Mouse (Mus musculus) spleen, adult 12 weeks (tissue): ENCODE measurements around the gene Grm8.
"Not testable (repeated sequence)": the region's sequence is repeated elsewhere in the genome, so short reads cannot be mapped to it uniquely, and the experiment has no call there.

ENCODE experiments used
- DNase-seq: peaks from one replicate; pipeline ENCODE4 v3.0.0; 2022; ENCODE audit warnings: low spot score

The Grm8 gene

DNA sequence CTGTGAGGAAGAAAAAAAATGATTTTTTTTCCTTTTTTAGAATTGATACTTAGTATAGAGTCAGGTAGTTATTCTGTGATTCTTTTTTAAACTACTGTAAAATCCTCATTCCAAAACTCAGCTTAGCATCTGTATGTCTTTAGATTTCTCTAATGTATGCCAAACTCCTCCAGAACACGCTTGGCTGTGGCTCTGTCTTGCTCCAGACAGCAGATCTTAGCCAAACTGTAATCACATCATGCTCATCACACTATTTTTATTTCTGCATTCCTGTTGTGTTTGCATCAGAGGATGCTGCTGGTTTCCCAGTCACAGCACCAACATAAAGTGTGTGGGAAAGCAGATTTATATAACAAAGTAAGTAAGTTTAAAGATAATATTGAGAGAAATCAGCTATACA lies 249.2 kb downstream of the Grm8 start:
- no peak for DNase-seq

DNA sequence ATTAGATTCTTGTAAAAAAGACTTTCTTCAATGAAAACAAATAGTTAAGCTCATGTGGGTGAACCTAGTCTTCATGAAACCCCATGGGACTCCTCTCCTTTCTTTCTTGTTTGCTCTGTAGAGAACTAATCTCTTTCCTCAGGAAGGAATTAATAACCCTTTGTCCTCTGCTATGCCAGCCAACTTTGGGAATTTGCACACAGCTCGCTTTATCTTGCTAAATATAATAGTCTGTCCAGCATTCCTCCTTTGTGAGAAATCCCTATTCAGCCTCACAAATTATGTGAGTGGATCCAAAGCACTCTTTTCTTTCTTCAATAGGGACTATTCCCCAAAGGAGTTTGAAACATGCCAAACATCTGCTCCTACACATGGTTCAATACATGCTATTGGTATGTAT lies 285.3 kb downstream of the Grm8 start:
- no peak for DNase-seq

DNA sequence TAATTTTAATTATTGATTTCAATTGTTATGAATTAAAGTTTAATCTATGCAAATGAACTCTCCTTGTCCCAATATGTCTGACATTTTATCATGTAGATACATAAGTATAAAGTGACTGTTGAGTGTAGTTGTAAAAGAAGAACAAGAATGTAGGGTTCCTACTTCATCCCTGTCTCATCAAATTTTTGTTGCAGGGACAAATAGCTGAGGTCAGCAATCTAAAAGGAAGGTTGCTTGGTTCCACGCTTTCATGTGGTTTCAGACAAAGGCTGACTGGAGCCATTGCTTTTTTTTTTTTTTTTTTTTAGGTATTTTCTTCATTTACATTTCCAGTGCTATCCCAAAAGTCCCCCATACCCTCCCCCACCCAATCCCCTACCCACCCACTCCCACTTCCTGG lies 298.8 kb downstream of the Grm8 start:
- no peak for DNase-seq

DNA sequence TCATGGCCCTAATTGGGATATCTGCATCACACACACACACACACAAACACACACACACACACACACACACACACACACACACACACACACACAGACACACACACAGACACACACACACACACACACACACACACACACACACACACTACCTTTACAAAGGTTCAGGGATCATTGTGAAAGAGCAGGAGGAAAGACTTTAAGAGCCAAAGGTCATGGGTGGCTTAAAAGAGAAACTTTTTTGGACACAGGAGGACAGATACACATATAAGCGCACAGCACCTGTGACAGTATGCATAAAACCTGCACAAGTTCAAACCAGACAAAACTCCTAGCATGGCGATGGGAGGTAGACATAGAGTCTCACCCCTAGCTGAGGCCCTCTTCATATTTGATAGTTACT lies 315.2 kb downstream of the Grm8 start:
- not testable (repeated sequence) for DNase-seq

DNA sequence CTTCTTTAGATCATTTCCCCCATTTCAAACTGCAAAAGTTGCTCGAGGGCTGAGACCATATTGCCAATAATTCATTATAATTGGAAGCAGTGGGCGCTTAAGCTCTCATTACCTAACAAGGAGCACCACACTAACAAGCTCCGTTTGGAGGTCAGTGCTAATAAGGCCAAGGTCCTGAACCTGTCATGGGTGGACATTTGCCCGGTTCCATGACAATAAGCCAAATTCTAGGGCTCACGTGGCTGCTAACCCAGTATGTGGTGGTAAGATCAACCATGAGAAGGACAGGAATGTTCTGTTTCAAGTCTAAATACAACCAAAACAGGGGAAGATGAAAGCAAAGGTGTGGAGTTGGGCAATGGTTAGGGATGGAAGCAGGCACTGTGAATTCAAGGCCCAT lies 322.2 kb downstream of the Grm8 start:
- no peak for DNase-seq

DNA sequence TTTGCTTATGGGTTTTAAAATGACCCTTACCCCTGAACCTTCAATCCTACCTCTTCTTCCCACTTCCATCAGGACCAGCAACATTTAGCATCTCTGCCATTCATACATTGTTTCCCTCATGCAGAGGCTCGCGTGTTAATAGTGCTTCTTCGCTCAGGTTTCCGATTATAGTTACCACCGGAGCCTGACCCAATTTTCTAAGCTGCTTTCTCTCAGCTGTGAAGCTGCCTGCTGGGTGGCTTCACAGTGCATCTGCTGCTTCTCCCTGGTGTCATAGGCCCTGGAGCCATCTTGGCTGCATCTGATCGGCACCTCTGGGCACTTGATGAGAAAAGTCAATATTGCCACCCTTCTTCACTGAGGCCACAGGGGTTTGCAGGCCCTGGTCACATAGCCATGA lies 325.0 kb downstream of the Grm8 start:
- no peak for DNase-seq

DNA sequence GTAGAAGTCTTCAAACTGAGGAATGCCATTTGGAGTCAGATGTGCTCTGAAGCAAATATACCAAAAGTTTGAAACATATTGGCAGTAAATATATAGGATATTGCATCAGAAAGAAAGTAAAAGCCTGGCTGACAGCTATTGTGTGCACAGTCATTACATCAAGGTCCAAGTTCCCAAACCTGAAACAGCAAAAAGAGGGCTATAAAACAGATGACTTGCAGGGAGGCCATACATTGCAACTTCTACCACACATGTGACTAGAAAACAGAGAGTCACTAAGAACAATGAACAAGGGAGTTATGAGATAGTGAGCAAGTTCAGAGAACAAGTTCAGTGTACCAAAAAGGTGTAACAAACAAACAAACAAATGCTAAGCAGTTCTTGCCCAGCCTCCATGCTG lies 328.2 kb downstream of the Grm8 start:
- no peak for DNase-seq

DNA sequence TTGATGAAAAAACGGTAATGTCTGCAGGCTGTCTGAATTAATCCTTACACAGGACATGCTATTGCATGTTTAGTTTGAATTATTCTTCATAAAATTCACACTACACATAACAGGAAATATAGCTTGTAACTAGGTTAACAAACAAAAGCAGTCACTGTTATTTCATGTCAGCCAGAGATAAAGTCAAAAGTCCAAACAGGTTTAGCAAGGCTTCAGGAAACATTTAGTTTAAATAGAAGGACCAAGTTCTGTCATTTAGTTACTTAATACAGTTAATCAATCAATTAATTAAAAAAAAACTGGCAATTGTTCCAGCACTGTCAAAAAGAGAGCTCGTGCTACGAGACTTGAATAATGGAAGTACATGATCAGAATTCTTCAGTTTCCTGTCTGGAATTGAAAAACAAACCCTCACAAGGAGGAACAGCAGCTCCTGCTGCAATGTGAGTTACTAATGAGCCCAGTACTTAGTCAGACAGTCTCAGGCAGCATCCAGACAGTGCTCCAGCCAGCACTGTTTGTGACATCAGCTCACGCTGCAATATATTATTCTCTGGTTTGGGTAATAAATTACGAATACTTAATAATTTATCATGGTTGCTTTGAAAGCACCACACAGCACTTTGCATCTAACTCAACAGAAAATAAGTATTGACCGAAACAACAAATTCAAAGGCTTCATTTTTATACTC lies 334.0 kb downstream of the Grm8 start:
- no peak for DNase-seq

DNA sequence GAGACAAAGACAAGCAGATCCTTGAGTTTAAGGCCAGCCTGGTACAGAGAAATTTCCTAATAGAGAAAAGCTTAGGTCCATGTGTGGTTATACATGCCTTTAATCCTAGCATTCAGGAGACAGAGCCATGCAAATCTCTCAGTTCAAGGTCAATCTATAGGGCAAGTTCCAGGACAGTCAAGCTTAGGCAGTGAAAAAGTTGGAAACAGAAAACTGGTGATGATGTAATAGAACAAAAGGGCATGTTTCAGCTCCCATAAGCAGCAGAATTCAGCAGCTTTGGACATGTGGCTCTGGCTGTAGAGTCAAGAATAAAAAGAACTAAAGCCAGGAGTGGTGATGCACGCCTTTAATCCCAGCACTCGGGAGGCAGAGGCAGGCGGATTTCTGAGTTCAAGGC lies 336.2 kb downstream of the Grm8 start:
- DNase-seq: no peak

DNA sequence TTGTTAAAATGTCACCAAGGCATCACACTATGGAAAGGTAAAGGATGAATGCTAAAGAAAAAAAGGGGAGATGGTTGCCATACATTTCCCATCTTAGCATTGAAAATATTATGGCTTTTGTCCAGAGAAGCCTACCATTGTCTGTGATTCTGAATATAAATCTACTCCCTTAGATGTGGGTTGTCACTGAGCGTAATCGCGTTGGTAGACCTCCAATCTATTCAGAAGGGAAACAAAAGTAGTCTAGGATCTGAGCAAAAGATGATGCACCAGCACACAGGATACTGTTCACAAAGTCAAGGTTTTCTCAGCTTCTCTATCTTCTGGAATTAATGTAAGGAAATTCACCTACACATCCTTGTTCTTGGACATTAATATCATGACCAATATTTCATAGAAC lies 345.4 kb downstream of the Grm8 start:
- no peak for DNase-seq

DNA sequence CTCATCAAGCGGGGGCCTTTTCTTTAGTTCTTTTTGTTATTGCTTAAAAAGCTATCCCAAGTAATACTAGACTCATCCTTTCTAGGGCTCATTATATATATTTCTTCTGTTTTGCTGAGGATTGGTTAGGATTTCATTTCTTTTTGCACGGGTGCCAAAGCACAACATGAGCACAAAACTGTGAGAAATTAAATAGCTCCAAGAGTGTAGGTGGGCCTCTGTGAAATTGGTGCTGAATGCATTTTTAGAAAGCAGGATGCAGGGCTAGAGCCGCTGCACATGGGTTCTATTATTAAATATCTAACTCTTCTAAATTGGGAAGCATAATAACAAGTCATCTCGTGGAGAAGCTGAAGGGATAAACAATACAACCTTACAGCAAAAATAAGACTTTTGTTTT lies 345.8 kb downstream of the Grm8 start:
- DNase-seq: no peak

DNA sequence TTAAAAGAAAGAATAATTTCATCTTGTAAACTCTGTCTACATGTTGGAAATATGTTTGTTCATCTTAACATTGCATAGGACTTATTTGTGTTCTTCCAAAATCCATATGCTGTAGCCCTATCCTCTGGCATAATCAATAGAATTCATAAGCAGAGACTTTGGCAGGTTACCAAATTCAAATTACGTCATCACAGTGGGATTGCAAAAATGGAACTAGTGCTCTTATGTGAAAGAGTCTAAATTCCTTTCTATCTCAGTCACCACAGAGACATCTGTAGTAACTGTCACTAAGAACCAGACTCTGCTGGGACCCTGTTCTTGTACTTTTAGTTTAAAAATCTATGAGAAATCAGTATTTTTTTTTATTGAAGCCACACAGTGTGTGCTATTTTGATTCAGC lies 352.7 kb downstream of the Grm8 start:
- DNase-seq: no peak

DNA sequence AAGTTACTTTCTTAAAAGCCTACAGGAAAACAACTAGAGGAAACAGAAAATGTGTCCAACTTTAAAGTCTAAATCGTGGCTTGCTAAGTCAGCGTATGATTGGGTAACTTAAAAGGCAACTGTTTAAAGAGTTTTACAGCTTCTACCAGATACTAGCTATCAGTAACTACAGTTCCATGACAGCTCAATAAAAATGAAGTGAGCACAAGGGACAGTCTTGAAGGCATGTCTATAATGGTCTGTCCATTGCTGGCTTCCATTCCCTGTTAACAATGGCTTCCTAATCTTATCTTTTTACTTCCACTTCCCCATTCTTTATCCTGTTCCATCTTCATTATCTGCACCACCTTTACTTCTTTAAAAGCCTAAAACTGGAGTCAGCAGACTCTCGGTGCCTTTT lies 353.6 kb downstream of the Grm8 start:
- no peak for DNase-seq

DNA sequence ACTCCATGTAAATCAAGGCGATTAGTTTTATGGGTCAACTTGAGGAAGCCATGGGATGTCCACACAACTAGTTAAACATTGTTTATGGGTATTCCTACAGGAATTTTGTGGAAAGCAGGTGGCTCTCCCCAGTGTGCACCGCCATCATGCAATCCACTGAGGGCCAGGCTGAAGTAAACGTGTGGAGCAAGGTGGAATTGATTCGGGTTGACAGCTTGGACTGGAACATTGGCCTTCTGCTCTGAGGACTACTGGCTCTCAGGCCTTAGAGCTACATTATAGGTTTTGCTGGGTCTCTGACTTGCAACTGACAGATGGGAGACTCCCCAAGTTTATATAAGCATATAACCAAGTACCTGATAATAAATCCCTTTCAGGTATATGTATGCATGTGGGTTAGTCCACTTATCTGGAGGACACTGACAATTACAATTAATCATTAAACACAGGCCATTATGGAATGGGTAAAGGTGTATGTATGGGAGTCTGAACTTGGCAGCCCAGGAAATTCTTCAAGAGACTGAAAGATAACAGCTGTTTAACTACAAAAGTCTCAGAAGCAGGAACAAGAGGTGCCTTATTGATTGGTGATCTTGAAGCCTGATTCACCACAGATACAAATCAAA lies 359.2 kb downstream of the Grm8 start:
- DNase-seq: no peak

DNA sequence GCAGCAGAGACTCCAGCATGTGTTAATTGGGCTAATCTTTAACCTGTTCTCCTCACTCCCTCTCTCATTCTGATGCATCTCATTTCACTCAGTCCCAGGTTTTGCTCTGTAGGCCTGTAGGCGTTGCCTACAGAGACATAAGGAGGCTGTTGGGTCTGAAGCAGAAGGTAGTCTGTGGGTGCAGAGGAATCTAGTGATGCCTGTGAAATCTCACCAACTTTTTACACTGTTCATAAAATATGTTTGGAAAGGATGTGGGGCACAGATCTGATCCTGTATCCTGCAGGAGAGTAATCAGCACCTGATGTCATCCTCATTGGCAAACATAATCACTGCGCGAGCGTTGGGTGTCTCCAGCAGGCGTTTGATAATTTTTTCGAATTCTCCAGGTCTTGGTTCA lies 372.9 kb downstream of the Grm8 start:
- no peak for DNase-seq

DNA sequence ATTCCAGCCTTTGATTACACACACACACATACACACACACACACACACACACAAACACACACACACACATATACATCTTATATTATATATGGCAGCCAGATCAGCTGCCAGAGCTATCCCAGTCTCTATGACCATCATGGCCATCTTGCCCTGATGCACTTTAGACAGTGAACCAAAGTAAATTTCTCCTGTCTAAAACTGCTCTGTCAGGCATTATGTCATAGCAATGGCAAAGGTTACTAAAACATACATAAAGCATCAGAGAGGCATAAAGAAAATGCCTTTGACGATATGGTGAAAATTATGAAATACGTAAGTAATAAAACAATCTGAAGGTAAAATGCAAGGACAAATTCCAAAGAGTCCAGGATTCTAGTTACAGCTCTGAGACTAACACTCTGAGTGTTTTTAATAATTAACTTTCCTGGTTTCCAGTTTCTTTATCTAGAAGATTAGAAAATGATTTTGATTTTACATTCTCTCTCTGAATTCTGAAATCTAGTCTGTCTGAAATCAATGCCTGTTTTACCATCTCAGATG lies 381.6 kb downstream of the Grm8 start:
- DNase-seq: no peak

DNA sequence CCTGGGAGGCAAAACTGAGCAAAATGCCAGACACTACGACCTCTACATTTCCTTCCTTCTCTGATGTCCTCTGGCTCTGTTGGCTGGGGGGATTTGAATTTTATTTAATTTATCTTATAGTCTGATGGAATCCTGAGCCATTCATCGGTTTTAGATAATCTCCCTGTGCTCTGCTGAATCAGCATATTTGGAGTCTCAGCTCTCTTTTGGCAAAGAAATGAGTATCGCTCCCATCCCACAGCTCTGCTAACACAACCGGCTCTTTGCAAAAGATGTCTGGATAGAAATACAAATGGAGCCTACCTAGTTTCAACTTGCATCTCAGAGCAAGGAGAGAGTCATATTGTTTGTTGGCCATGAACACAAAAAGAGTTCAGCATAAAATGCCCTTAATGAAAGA lies 388.5 kb downstream of the Grm8 start:
- DNase-seq: no peak

DNA sequence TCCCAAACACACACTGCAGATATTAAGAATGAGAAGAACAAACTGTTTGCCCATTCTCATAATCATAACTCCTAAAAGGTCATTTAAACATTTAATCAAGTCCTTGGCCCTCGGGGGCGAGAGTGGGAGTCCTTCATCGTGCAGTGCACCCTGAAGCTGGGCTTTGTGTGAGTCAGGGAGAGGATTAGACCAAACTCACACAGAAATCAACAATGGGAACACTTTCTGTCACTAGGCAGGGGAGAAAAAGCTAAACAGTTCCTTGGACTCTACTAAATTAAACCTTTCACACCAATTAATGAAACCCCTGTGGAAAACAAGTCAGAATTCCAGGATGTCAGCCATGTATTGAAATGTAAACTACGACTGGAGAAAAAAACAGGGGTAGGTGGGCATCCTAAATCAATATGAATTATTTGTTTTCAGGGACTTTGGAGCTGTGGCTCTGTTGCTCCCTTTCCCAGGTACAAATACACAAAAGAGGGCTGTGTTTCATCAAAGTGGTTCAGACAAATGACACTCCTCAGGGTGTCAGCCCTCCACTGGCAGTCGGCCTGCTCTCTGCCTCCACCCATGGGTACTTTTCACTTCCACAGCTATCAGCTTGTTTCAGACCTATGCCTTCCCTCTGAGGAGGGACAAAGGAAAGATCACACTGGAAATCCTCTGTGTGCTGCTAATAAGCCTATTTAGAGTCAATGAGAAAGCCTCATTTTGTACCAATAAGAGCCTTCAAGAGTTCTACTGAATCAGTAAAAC lies 389.1 kb downstream of the Grm8 start:
- no peak for DNase-seq

DNA sequence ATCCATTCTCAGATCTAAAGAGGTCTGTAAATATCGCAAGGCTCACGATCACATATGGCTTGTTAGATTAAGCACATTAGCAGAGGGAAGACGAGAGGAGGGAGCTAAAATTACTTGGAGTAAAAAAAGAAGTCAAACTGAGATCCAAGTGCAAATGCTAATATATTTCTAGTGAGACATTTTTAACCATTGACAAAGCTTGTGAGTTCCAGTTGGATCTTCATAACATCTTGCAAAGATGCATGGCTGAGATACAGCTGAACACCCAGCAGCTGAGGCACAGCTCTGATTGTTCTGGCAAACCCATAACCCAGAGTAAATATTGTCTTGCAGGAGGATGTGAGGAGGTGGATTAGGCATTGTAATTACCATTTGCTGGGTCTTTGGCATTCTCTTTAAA lies 445.6 kb downstream of the Grm8 start:
- no peak for DNase-seq

DNA sequence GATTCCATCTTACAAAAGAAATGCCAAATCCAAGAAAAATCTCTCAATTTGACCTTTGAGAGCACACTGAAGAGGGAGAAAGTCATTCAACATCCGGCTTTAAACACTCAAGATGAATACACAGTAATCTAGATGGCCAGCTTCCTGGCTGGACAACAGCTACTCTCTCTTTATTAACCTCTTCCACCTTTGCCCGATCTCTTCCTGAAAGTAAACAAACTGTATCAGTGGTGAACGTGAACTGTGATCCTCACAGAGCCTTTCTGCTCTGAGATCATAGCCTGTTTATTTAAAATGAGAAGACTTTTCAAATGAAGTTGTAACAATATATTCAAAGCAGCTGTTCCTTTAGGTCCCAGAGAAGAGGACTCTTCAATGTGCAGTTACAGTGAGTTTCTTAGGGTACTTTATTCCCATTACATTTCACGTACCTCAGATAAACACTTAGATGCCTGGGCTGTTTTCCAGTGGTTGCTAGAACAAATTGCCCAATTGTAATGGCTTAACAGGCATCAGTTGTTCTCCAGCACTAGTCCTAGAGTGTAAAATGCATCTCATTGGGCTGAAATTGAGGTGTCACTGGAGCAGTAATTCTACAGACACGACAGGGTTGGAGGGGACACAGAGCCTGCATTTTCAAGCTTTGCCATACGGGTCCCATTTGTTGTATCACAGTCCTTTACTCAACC lies 473.1 kb downstream of the Grm8 start:
- DNase-seq: no peak

DNA sequence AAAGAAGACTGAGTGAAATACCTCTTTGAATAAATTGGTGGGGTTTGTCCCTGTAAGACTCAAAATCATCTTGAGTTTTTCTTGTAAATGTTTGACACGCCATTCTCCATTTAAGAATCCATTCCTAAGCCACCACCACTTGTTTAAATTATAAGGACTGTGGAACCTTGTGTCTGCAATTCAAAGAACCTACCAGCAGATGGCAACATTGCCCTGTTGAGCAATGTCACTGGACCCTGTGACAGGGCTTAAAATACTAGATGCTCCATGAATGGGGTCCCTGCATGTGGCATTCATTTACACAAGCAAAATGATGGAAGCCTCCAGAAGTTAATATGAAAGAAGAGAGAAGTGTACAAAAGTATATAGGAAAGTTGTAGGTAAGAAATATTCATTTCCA lies 477.5 kb downstream of the Grm8 start:
- no peak for DNase-seq

DNA sequence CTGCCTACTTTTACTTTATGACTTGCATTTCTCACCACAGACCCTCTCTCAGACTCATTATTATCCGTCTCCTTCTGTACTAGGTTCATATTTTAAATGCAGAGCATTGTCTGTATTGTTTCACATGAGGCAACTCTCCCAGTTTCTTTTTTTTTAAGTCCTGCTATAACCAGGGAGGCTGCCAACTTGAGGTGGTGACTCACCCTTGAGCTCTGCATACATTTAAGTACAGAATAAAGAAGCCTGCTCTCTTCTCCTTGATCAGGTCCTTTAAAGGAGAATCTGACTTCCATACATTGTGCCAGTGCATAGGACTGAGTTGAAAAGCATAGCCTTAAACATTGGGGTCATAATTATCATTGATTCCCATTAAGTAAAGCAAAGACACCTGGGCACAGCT lies 488.5 kb downstream of the Grm8 start:
- DNase-seq: no peak

DNA sequence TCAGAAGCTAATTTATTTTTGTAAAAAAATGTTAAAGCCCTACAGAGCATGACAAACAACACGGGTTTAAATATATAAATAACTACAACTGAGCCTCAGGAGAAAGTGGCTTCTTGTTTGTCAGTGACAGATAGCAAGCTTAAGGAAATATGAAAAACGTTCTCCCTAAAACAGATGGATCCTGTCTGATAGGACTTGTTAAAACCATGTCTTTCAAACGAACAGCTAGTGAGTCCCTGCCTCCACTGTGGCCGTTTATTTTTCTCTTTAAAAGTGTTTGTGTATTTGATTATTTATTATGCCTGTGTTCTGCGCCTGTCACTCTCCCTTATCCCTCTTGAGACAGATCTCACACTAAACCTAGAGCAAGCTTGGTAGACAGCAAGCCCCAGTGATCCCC lies 489.9 kb downstream of the Grm8 start:
- DNase-seq: no peak
